Mouse (Mus musculus): ENCODE results near the gene Myt1l.

GRCm38 (mm10) chr12:29691566-29691965 lies 163.4 kb downstream of the Myt1l start:
- no peak for TF ChIP-seq CTCF (IDR thresholded peaks at IDR 0.05; ENCODE audit: borderline replicate concordance, extremely low read depth, insufficient read depth, insufficient read length)
- TF ChIP-seq POLR2A (IDR thresholded peaks at IDR 0.05; ENCODE audit: borderline replicate concordance, extremely low read depth, insufficient read depth, insufficient read length, poor library complexity, severe bottlenecking), result no peak

Measured in brain, embryonic 14.5 days (tissue).